Mouse (Mus musculus) CH12.LX (cell line): ENCODE data around the gene Mrrf. TPM values are rescaled to one million over a fixed set of nuclear protein-coding genes. Genes with fewer than 3 reads are reported as not detected.

Source experiments
- DNase-seq: peaks from one replicate; pipeline ENCODE4 v3.0.0-alpha.2; 2013; ENCODE audit errors: extremely low read depth
- H3K27ac ChIP-seq: 2 replicates; pipeline ENCODE4 v1.5.1; 2012; ENCODE audit warnings: low read depth, mild to moderate bottlenecking, control low read depth, moderate library complexity; ENCODE audit not compliant: insufficient read depth
- H3K27me3 ChIP-seq: replicated peaks from 2 replicates; pipeline ENCODE3; 2012; ENCODE audit warnings: inconsistent platforms
- H3K36me3 ChIP-seq, 2 experiments: replicated peaks in 1 of 2; 2 replicates each; pipeline versions ENCODE3 to v1.6.1; 2012; ENCODE audit warnings: inconsistent platforms in 1 of 2, low read length in 1 of 2, mild to moderate bottlenecking in 1 of 2, mixed read lengths in 1 of 2, moderate library complexity in 1 of 2; ENCODE audit not compliant: control insufficient read depth in 1 of 2, insufficient read depth in 1 of 2
- H3K4me1 ChIP-seq, 2 experiments: 2 replicates each; pipeline ENCODE4 v1.6.1; 2012; ENCODE audit warnings: inconsistent platforms in 1 of 2, moderate library complexity in 1 of 2; ENCODE audit not compliant: insufficient read depth in 2 of 2, control insufficient read depth in 1 of 2
- H3K4me2 ChIP-seq: 2 replicates; pipeline ENCODE4 v1.6.1; 2012; ENCODE audit warnings: low read depth, mild to moderate bottlenecking, control low read depth; ENCODE audit not compliant: poor library complexity, insufficient read depth, severe bottlenecking
- H3K4me3 ChIP-seq, 3 experiments: fragments of 150-350 bp in 1 of 3; sonication (generic) in 1 of 3; replicated peaks in 1 of 3; 2 replicates each; pipeline versions ENCODE3 to v1.5.1; 2011 to 2012; ENCODE audit warnings: low read depth in 2 of 3, low read length in 2 of 3, mild to moderate bottlenecking in 2 of 3, moderate library complexity in 2 of 3, control low read depth in 1 of 3, improper control_type of control experiment in 1 of 3, inconsistent platforms in 1 of 3, mixed read lengths in 1 of 3; ENCODE audit not compliant: poor library complexity in 1 of 3
- H3K79me2 ChIP-seq: replicated peaks from 2 replicates; pipeline ENCODE4 v1.6.1; 2012; ENCODE audit warnings: mild to moderate bottlenecking, moderate library complexity; ENCODE audit not compliant: control insufficient read depth, poor library complexity, insufficient read depth, severe bottlenecking; ENCODE audit errors: extremely low read depth
- H3K9ac ChIP-seq: 2 replicates; pipeline ENCODE4 v1.6.1; 2012; ENCODE audit warnings: low read depth, mild to moderate bottlenecking, control low read depth, moderate library complexity; ENCODE audit not compliant: insufficient read depth
- H3K9me3 ChIP-seq: replicated peaks from 2 replicates; pipeline ENCODE3; 2012; ENCODE audit warnings: low read length, inconsistent platforms, mixed read lengths
- BHLHE40 ChIP-seq: IDR thresholded peaks from 2 replicates; pipeline ENCODE4 v1.6.1; 2011; ENCODE audit warnings: mild to moderate bottlenecking, low read depth, low read length, improper control_type of control experiment
- CHD2 ChIP-seq: IDR thresholded peaks from 2 replicates; pipeline ENCODE4 v1.6.1; 2011; ENCODE audit warnings: low read length, improper control_type of control experiment
- IRF4 ChIP-seq: IDR thresholded peaks from 2 replicates; pipeline ENCODE4 v1.6.1; 2014; ENCODE audit warnings: low read depth, mild to moderate bottlenecking, inconsistent platforms, low read length, improper control_type of control experiment
- MAFK ChIP-seq: IDR thresholded peaks from 2 replicates; pipeline ENCODE4 v1.6.1; 2011; ENCODE audit warnings: low read length, improper control_type of control experiment; ENCODE audit not compliant: insufficient replicate concordance
- NRF1 ChIP-seq: IDR thresholded peaks from 2 replicates; pipeline ENCODE4 v1.6.1; 2014; ENCODE audit warnings: low read depth, mild to moderate bottlenecking, inconsistent platforms, low read length, improper control_type of control experiment, moderate library complexity
- RAD21 ChIP-seq: IDR thresholded peaks from 2 replicates; pipeline ENCODE4 v1.6.1; 2011; ENCODE audit warnings: low read depth, mild to moderate bottlenecking, low read length, improper control_type of control experiment, moderate library complexity
- RCOR1 ChIP-seq: conservative IDR thresholded peaks from 2 replicates; pipeline ENCODE4 v1.6.1; 2012; ENCODE audit warnings: low read depth, mild to moderate bottlenecking, inconsistent platforms, low read length, improper control_type of control experiment
- SMC3 ChIP-seq: IDR thresholded peaks from 2 replicates; pipeline ENCODE4 v1.6.1; 2011; ENCODE audit warnings: low read depth, low read length, improper control_type of control experiment
- USF2 ChIP-seq: conservative IDR thresholded peaks from 2 replicates; pipeline ENCODE4 v1.6.1; 2011; ENCODE audit warnings: low read depth, low read length, improper control_type of control experiment
- dilution Hi-C: fragments of 300-500 bp; cut with MboI; formaldehyde crosslinking; loops from 2 replicates; pipeline ENCODE4 v1.14.3; 2020; ENCODE audit warnings: low sequenced_read_pairs; ENCODE audit not compliant: extremely low pct_unique_long_range_greater_than_20kb, extremely low pct_ligation_motif_present
- in situ Hi-C: fragments of 300-500 bp; cut with MboI; formaldehyde crosslinking; loops from 3 replicates; pipeline ENCODE4 v1.14.3; 2019; ENCODE audit warnings: low sequenced_read_pairs, low pct_ligation_motif_present, low pct_unique_long_range_greater_than_20kb, mixed read lengths
- polyA plus RNA-seq: library from polyadenylated mRNA; unstranded; fragments of >175 nt; gene quantifications from 2 replicates; pipeline ENCODE4 v1.2.1, GENCODE M21; 2012; ENCODE audit warnings: low read depth; ENCODE audit not compliant: insufficient read length
- total RNA-seq, 2 experiments: library from RNA; depleted of rRNA; stranded (reverse); fragments of 300-350 nt in 1 of 2; fragments of >200 nt in 1 of 2; gene quantifications; 2 replicates each; pipeline ENCODE4 v1.2.3; 2012 to 2014

Mrrf gene
- total and polyA plus RNA-seq, 3 experiments, result 17.2 to 22.2 (median 20.9) TPM

DNA sequence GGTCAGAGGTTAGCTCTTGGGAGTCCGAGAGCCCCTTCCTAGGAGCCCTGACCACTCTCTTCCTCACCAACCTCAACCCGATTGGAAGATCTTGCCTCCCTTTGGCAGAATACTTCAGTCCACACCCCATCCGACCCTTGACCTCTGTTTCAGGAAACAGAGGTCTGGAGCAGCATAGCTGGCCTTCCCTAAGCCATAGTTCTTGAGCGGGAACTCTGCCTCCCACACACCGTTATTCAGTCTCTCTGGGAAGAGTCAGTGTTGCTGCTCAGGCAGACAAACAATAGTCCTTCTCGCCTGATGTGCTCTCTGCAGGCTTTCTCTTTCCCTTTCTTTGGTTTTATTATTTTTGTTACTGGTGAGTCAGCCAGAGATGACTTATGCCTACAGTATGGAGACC is 36.5 kb upstream of the Mrrf start:
- no peak overlapping the region; the same call in 1 of the 2 replicates for H3K4me2 ChIP-seq
- H3K4me1 ChIP-seq, result no peaks in the 10 kb centered on the region; a peak in 1 of 4 replicates
- H3K79me2 ChIP-seq, result no peaks in the 10 kb centered on the region
- DNase-seq, result no peak
- H3K36me3 ChIP-seq, result no peaks in the 10 kb centered on the region
- dilution Hi-C loops (no loop called here), in situ Hi-C loops (no loop called here)
- H3K9ac ChIP-seq, result no peak overlapping the region
- H3K27ac ChIP-seq, result no peak overlapping the region
- H3K9me3 ChIP-seq, result peaks cover 3% of the 10 kb centered on the region
- H3K27me3 ChIP-seq, result peaks cover 77% of the 10 kb centered on the region
- H3K4me3 ChIP-seq, result no peak overlapping the region
- TF ChIP-seq IRF4 (no peak), RCOR1 (no peak), MAFK (no peak), CHD2 (no peak), BHLHE40 (no peak), RAD21 (no peak)
- TF ChIP-seq, all 38 proteins: peak for 0

DNA sequence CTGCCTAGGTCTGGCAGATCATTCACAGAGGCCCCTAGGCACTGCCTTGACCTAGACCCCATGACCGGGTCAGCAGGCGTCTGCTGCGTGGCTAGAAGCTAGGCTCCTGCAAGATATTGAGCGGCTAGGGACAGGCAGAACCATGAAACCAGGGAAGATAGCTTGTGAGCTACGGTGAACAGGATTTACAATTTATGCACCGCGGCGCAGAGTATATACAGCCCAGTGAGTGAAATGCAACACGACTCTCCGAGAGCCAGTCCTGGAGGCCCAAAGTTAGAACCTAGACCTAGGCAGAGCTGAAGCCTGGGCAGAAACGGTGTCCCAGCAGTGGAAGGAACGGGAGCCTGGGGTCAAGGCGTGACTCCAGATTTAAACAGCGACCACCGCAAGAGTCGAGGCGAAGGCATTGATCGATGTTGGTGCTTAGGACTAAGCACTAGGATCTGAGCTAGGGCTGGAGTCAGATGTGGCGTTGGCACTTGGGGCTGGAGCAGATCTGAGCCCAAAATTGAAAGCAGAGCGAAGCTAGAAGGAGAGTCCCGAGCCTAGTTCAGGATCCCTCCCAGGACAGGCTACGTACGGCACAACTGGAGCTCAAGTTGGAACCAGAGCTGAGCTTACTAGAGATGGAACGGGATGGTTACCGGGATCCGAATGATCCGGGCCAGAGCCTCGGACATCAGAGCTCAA is 34.2 kb upstream of the Mrrf start:
- no peak for DNase-seq
- peaks cover 3% of the 10 kb centered on the region for H3K9me3 ChIP-seq
- H3K4me1 ChIP-seq, result no peaks in the 10 kb centered on the region; a peak in 1 of 4 replicates
- no peak overlapping the region for H3K4me3 ChIP-seq
- TF ChIP-seq RAD21, result no peak
- TF ChIP-seq SMC3, result no peak
- no peak for TF ChIP-seq USF2
- no peak overlapping the region for H3K9ac ChIP-seq
- dilution Hi-C loops (no loop called here), in situ Hi-C loops (no loop called here)
- H3K79me2 ChIP-seq, result no peaks in the 10 kb centered on the region
- peaks cover 65% of the 10 kb centered on the region for H3K27me3 ChIP-seq
- no peaks in the 10 kb centered on the region for H3K36me3 ChIP-seq
- H3K4me2 ChIP-seq, result no peak overlapping the region
- no peak overlapping the region for H3K27ac ChIP-seq

DNA sequence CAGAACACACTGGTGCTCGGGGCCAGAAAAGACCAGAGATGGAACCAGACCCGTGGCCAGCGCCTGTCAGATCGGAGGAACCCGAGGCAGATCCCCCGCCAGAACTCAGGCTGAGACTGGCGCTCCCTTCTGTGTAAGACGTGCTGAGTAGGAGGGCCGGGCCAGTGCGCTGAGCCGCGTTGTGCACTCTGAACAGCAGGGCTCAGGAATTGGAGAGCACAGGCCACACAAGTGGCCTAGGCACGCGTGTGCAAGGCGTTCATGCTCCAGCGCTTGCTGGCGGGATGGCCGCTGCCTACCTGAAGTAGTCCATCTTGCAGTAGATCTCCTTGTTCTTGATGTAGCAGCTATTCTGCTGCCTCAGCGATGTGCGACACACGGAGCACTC is 33.6 kb upstream of the Mrrf start:
- Histone ChIP-seq H3K9ac (no peak overlapping the region), H3K27me3 (peaks cover 61% of the 10 kb centered on the region), H3K9me3 (peaks cover 3% of the 10 kb centered on the region), H3K4me2 (no peak overlapping the region), H3K4me1 (no peaks in the 10 kb centered on the region; a peak in 1 of 4 replicates), H3K79me2 (no peaks in the 10 kb centered on the region), H3K4me3 (no peak overlapping the region), H3K27ac (no peak overlapping the region), H3K36me3 (no peaks in the 10 kb centered on the region)
- DNase-seq, result no peak
- dilution Hi-C loops, result no loop called here
- TF ChIP-seq NRF1, result no peak
- in situ Hi-C loops, result no loop called here
